Mouse (Mus musculus) stomach, embryonic 16.5 days (tissue): ENCODE results near the gene Amtn. TPM values are rescaled to one million over a fixed set of nuclear protein-coding genes. Genes with fewer than 3 reads are reported as not detected.
"Not testable (repeated sequence)": the region's sequence is repeated elsewhere in the genome, so short reads cannot be mapped to it uniquely, and the experiment has no call there.

ENCODE experiments used
- ATAC-seq: fragments of 200-750 bp; cut with Nextera tagmentation; 2 replicates; pipeline ENCODE4 v1.8.0; 2017; ENCODE audit warnings: moderate number of reproducible peaks, moderate TSS enrichment; ENCODE audit not compliant: insufficient read depth, low FRiP score
- H3K27ac ChIP-seq: fragments of 300-500 bp; sonication (generic); 2 replicates; pipeline ENCODE4 v1.5.1; 2014; ENCODE audit warnings: low read length
- H3K27me3 ChIP-seq: fragments of 300-500 bp; sonication (generic); 2 replicates; pipeline ENCODE4 v1.6.1; 2014; ENCODE audit warnings: low read length, control low read depth, mixed read lengths; ENCODE audit not compliant: control insufficient read depth, insufficient read depth
- H3K36me3 ChIP-seq: fragments of 300-500 bp; sonication (generic); 2 replicates; pipeline ENCODE4 v1.6.1; 2014; ENCODE audit warnings: low read length; ENCODE audit not compliant: control insufficient read depth, insufficient read depth
- H3K4me1 ChIP-seq: fragments of 300-500 bp; sonication (generic); 2 replicates; pipeline ENCODE4 v1.6.1; 2014; ENCODE audit warnings: low read length, control low read depth, mixed read lengths; ENCODE audit not compliant: control insufficient read depth, insufficient read depth
- H3K4me2 ChIP-seq: fragments of 300-500 bp; sonication (generic); 2 replicates; pipeline ENCODE4 v1.6.1; 2014; ENCODE audit warnings: low read depth, low read length, mixed read lengths
- H3K4me3 ChIP-seq: fragments of 300-500 bp; sonication (generic); replicated peaks from 2 replicates; pipeline ENCODE4 v1.5.1; 2014; ENCODE audit warnings: mild to moderate bottlenecking, low read length
- H3K9ac ChIP-seq: fragments of 300-500 bp; sonication (generic); 2 replicates; pipeline ENCODE4 v1.6.1; 2014; ENCODE audit warnings: low read length
- H3K9me3 ChIP-seq: fragments of 300-500 bp; sonication (generic); replicated peaks from 2 replicates; pipeline ENCODE4 v1.6.1; 2016; ENCODE audit warnings: low read length, control low read depth; ENCODE audit not compliant: control insufficient read depth
- WGBS: fragments of 180-500 bp; shearing (Covaris S2); extraction: QIAGEN DNeasy Blood & Tissue Kit; methylation state at CpG from one replicate; pipeline ENCODE4 v1.1.7; 2014; 5-methylcytosine and 5-hydroxymethylcytosine counted together
- polyA plus RNA-seq: library from polyadenylated mRNA; unstranded; fragments of >200 nt; fragmentation: Nextera tagmentation; extraction: Ambion mirVana; gene quantifications from 2 replicates; pipeline ENCODE4 v1.2.1, GENCODE M21; 2015

Amtn gene
- polyA plus RNA-seq: not detected in 2 replicates

GRCm38 (mm10) chr5:88375808-88376207, at the start of gene Amtn:
Gene Amtn, plus strand, starts transcription at chr5:88376108.
- ATAC-seq: no peak
- 77% methylated on average over 4 of the region's 4 CpGs for WGBS
- Histone ChIP-seq H3K4me3 (no peak within 1 kb of the TSS), H3K4me1 (no peaks in the 10 kb centered on the region), H3K9ac (no peak within 1 kb of the TSS), H3K4me2 (no peak within 1 kb of the TSS), H3K27ac (no peak within 1 kb of the TSS), H3K27me3 (no peaks in the 10 kb centered on the region), H3K9me3 (no peaks in the 10 kb centered on the region), H3K36me3 (no peaks in the 10 kb centered on the region)

DNA sequence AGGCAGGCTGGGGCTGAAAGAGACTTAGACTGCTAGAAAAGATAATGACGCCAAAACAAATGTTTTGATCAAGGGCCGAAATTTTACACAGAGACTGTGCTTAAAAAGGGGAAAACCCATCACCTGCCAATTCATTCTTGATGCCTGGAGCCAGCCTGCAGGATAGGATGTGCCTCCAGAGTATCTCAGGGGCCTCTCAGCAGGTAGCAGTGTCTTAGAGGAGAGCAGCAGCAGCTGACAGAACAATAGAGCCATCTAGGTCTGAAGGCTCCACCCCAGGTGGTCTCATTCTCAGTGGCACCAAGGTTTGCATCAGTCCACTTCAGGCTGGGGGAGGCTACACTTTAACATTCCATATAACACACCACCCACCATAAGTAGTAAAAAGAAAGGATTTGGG, 27.4 kb upstream of the Amtn start:
- H3K36me3 ChIP-seq, H3K4me2 ChIP-seq, ATAC-seq, H3K27me3 ChIP-seq, H3K9ac ChIP-seq, H3K9me3 ChIP-seq, H3K4me3 ChIP-seq, H3K4me1 ChIP-seq, H3K27ac ChIP-seq: not testable (repeated sequence)
- WGBS: 60% methylated on average over 2 of the region's 2 CpGs

GRCm38 (mm10) chr5:88364768-88365167, 11.1 kb upstream of the Amtn start:
- H3K36me3 ChIP-seq: no peaks in the 10 kb centered on the region
- no peak overlapping the region for H3K4me3 ChIP-seq
- no peak overlapping the region for H3K4me2 ChIP-seq
- no peaks in the 10 kb centered on the region for H3K4me1 ChIP-seq
- H3K9ac ChIP-seq: no peak overlapping the region
- WGBS: 8% methylated on average over 5 of the region's 5 CpGs
- no peaks in the 10 kb centered on the region for H3K9me3 ChIP-seq
- H3K27me3 ChIP-seq: no peaks in the 10 kb centered on the region
- ATAC-seq: no peak
- no peak overlapping the region for H3K27ac ChIP-seq

DNA sequence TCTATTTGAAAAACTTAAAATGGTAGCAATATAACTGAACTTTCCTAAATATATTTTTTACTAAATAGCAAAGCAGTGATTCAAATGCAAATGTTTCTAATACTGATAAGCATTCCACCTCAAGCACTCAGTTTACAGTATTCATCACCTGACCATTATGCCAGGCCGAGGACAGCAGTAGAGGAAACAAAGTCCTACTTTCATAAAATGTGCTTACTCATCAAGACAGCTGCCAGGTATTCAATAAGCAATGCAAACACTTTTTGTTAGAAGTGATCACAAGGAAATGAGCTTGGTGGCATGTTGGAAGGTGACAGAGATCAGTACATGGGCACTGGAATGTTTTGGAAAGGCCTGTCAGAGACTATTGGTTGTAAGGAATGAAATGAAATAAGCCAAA, 9.0 kb upstream of the Amtn start:
- Histone ChIP-seq H3K4me3 (no peak overlapping the region), H3K4me2 (no peak overlapping the region), H3K27me3 (no peaks in the 10 kb centered on the region), H3K27ac (no peak overlapping the region), H3K4me1 (no peaks in the 10 kb centered on the region), H3K36me3 (no peaks in the 10 kb centered on the region), H3K9me3 (no peaks in the 10 kb centered on the region), H3K9ac (no peak overlapping the region)
- no peak for ATAC-seq
- 41% methylated on average over 1 of the region's 1 CpGs for WGBS

DNA sequence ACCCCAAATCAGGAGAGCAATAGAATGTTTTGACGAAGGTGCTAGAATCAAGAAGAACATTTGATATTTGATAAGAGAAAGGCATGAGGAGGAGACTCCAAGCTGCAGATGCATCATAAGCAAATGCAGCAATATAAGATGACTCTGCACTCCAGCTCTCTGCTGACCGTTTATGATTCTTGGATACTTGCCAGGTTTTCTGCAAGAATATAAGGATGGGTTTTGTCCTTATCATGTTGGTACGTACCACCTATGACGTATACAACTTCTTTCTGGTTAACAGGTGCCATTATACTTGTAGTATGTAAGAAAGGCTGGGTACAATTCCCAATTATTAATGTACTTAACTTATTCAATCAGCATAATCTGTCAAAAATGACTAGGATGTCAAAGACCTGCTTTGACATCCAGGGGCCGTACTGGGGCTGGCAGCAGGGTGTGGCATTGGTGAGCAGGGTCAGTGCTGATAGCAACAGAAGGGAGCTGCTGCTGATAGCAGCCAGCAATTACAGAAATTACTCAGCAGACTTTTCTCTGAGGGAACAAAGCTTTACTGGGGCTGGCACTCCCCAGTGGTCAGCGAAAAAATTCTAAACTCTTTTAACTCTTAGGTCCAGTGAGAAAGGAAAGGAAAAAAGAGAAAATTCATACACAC, 5.2 kb upstream of the Amtn start:
- Histone ChIP-seq H3K9me3 (no peaks in the 10 kb centered on the region), H3K27ac (no peak overlapping the region), H3K9ac (no peak overlapping the region), H3K4me1 (no peaks in the 10 kb centered on the region), H3K4me2 (no peak overlapping the region), H3K4me3 (no peak overlapping the region), H3K36me3 (no peaks in the 10 kb centered on the region), H3K27me3 (no peaks in the 10 kb centered on the region)
- ATAC-seq: peak; percentile 64; the same call in 1 of the 2 replicates
- whole genome bisulfite sequencing: 55% methylated on average over 6 of the region's 6 CpGs

GRCm38 (mm10) chr5:88372563-88372962, 3.3 kb upstream of the Amtn start:
- H3K9me3 ChIP-seq: no peaks in the 10 kb centered on the region
- 65% methylated on average over 6 of the region's 6 CpGs for WGBS
- ATAC-seq: no peak
- no peak overlapping the region for H3K9ac ChIP-seq
- no peaks in the 10 kb centered on the region for H3K4me1 ChIP-seq
- H3K27ac ChIP-seq: no peak overlapping the region
- H3K27me3 ChIP-seq: no peaks in the 10 kb centered on the region
- no peaks in the 10 kb centered on the region for H3K36me3 ChIP-seq
- H3K4me3 ChIP-seq: no peak overlapping the region
- no peak overlapping the region for H3K4me2 ChIP-seq

- H3K9me3 ChIP-seq, H3K4me3 ChIP-seq, ATAC-seq, H3K36me3 ChIP-seq, H3K27ac ChIP-seq, H3K27me3 ChIP-seq, H3K9ac ChIP-seq, H3K4me1 ChIP-seq, H3K4me2 ChIP-seq: not testable (repeated sequence)
- 83% methylated on average over 2 of the region's 2 CpGs for WGBS
These were observed 16.1 kb downstream of the Amtn start for GRCm38 (mm10) chr5:88391960-88392359.

DNA sequence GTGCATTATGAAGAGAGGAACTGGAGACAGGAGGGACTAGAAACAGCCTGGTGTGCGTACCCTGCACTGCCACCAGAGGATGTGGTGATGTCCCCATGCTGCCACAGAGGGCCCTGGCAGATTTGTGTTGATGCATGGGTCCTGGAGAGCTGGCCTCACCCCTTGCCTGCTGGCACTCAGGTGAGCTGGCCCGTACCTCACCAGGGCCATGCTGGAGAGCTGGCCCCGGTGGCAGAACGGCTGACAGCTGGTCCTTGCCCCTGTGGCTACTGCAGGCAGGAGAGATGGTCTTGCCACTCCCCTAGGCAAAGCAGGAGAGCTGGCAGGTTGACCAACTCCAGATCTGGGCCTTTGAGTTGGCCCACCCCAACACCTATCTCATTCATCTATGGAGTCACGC, 22.7 kb downstream of the Amtn start:
- Histone ChIP-seq H3K36me3 (no peaks in the 10 kb centered on the region), H3K4me2 (no peak overlapping the region), H3K4me1 (no peaks in the 10 kb centered on the region), H3K9ac (no peak overlapping the region), H3K4me3 (no peak overlapping the region), H3K27me3 (no peaks in the 10 kb centered on the region), H3K9me3 (no peaks in the 10 kb centered on the region), H3K27ac (no peak overlapping the region)
- WGBS: 74% methylated on average over 5 of the region's 5 CpGs
- no peak for ATAC-seq

DNA sequence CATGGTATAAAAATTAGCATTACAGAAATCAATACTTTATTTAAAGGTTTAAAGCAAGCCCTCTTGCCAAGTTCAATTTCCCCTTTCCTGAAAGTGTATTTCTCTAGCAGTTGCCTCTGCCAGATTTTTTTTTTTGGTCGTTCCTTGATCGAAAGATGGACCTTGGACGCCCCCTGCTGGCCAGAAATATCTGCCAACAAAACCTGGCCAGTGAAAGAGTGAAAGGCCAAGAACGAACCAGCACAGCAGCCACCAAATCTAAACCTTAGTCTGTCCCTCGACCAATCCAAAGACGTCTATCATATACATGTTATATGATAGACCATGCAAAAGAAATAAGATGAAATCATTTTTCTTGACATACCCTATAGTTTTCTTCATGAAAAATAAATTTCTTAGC, 23.9 kb downstream of the Amtn start:
- no peaks in the 10 kb centered on the region for H3K9me3 ChIP-seq
- no peaks in the 10 kb centered on the region for H3K36me3 ChIP-seq
- H3K4me3 ChIP-seq: no peak overlapping the region
- no peaks in the 10 kb centered on the region for H3K27me3 ChIP-seq
- no peak for ATAC-seq
- H3K27ac ChIP-seq: no peak overlapping the region
- H3K4me1 ChIP-seq: no peaks in the 10 kb centered on the region
- H3K4me2 ChIP-seq: no peak overlapping the region
- 4% methylated on average over 6 of the region's 6 CpGs for WGBS
- no peak overlapping the region for H3K9ac ChIP-seq
